Mouse (Mus musculus): Measurements from ENCODE around the gene Marveld2. TPM values are rescaled to one million over a fixed set of nuclear protein-coding genes. Genes with fewer than 3 reads are reported as not detected.

Marveld2 gene
- total RNA-seq (2014; rRNA removed) (2.1 and 3.8 TPM in 2 replicates), polyA plus RNA-seq (2015; fragmentation: Nextera tagmentation; extraction: Ambion mirVana) (2.9 and 3.2 TPM in 2 replicates)

DNA sequence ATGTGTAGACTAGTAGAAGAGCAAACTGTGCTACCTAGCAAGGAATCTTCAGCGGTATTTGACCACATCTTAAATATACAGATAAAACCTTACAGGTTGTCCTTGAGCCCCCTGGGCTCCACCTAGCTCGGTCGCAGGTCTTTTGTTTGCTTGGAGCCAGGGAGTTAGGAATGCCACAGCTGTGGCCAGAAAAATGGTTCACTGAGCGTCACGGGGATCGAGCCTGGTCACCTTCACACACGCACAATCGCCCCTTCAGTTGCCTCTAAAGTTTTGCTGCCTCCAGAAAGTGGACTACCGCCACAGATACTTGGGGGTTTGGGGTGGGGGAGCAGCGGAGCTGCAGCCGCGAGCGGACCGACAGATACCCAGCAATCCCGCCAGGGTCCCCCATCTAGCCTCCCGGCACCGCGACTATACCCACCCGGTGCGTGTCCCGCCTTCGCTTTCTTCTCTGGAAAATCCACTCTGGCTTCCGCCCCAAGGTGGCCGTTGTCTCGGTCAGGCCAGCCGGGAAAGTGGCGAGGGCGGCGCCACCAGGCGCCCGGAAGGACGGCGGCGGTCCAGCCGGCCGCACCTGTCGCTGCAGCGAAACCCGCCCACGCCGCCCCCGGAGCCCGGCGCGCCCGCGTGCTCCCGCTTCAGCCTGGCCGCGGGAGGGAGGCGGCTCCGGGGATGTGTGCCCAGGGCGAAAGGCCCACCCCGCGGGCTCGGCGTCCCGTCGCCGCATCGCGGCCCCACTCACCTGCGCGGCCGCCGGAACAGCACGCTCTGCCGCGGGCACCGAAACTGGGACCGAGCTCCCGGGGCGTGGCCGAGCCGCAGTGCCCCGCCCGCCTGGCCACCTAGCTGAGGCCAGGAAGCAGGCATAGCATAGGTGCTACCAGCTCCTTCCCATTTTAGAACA, at the start of gene Marveld2:
Marveld2 (minus strand) TSS at position 791 of the 907 bp plus-strand sequence.
- peak within 1 kb of the TSS; percentile 74 for H3K4me2 ChIP-seq (ENCODE audit: low read depth, low read length)
- H3K4me3 ChIP-seq (ENCODE audit: low read length), result peak within 1 kb of the TSS; percentile 53
- WGBS, result 7% methylated on average over 68 of the region's 77 CpGs
- H3K4me1 ChIP-seq (ENCODE audit: insufficient read depth, low read length), result no peaks in the 10 kb centered on the region
- peak within 1 kb of the TSS; percentile 54 for H3K9ac ChIP-seq (replicated peaks; ENCODE audit: low read length)
- H3K36me3 ChIP-seq (ENCODE audit: insufficient read depth, low read length), result peaks cover 30% of the 10 kb centered on the region; the same call in 1 of the 2 replicates
- no peak for TF ChIP-seq CTCF (IDR thresholded peaks at IDR 0.05; ENCODE audit: low read depth)
- peak within 1 kb of the TSS; percentile 11; the same call in 1 of the 2 replicates for H3K27ac ChIP-seq
- H3K27me3 ChIP-seq (ENCODE audit: insufficient read depth, low read length), result no peaks in the 10 kb centered on the region
- H3K9me3 ChIP-seq (ENCODE audit: low read length), result no peaks in the 10 kb centered on the region
- DNase-seq (ENCODE audit: low spot score), result peak; percentile 34
- ATAC-seq, result peak; percentile 69

DNA sequence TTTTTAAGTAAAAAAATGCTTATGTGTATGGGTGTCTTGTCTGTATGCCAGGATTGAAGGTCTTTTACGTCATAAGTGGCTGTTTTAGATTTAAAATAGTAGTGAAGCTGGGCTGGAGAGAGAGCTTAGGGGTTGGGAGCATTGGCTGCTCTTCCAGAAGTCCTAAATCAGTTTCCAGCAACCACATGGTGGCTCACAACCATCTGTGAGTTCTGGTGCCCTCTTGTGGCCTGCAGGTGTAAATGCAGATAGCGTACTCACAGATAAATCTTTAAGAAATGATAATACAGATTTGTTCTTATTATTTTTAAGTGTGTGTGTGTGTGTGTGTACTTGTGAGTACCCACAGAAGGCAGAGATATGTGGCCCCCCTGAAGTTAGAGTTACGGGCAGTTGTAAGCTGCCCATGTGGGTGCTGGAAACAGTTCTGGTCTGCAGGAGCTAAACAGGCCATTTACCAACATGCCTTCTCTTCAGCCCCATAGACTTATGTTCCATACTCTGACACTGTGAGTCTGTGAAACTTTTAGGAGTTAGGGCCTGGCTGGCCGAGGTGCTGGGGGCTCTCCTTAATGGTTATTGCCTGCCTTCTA, 43.2 kb upstream of the Marveld2 start:
- DNase-seq (ENCODE audit: low spot score) (peak; percentile 86), ATAC-seq (peak; percentile 49; the same call in 1 of the 2 replicates)
- H3K4me3 ChIP-seq (ENCODE audit: low read length), result no peak overlapping the region
- no peaks in the 10 kb centered on the region for H3K9me3 ChIP-seq (ENCODE audit: low read length)
- WGBS, result 48% methylated on average over 4 of the region's 4 CpGs
- H3K9ac ChIP-seq (replicated peaks; ENCODE audit: low read length), result no peak overlapping the region
- H3K27me3 ChIP-seq (ENCODE audit: insufficient read depth, low read length), result no peaks in the 10 kb centered on the region
- peak; percentile 91 for TF ChIP-seq CTCF (IDR thresholded peaks at IDR 0.05; ENCODE audit: low read depth)
- H3K36me3 ChIP-seq (ENCODE audit: insufficient read depth, low read length), result no peaks in the 10 kb centered on the region
- H3K4me2 ChIP-seq (ENCODE audit: low read depth, low read length), result no peak overlapping the region
- no peaks in the 10 kb centered on the region for H3K4me1 ChIP-seq (ENCODE audit: insufficient read depth, low read length)
- no peak overlapping the region for H3K27ac ChIP-seq

- no peak overlapping the region for H3K4me3 ChIP-seq (ENCODE audit: low read length)
- H3K36me3 ChIP-seq (ENCODE audit: insufficient read depth, low read length), result peaks cover 5% of the 10 kb centered on the region; the same call in 1 of the 2 replicates
- H3K9me3 ChIP-seq (ENCODE audit: low read length), result no peaks in the 10 kb centered on the region
- DNase-seq (ENCODE audit: low spot score) (no peak), ATAC-seq (no peak)
- no peaks in the 10 kb centered on the region for H3K27me3 ChIP-seq (ENCODE audit: insufficient read depth, low read length)
- WGBS, result 94% methylated on average over 5 of the region's 5 CpGs
- H3K4me1 ChIP-seq (ENCODE audit: insufficient read depth, low read length), result no peaks in the 10 kb centered on the region
- no peak for TF ChIP-seq CTCF (IDR thresholded peaks at IDR 0.05; ENCODE audit: low read depth)
- H3K27ac ChIP-seq, result no peak overlapping the region
- no peak overlapping the region for H3K4me2 ChIP-seq (ENCODE audit: low read depth, low read length)
- no peak overlapping the region for H3K9ac ChIP-seq (replicated peaks; ENCODE audit: low read length)
Observed at GRCm38 (mm10) chr13:100658091-100658490, 41.3 kb upstream of the Marveld2 start.

GRCm38 (mm10) chr13:100651439-100652186, 34.8 kb upstream of the Marveld2 start, which contains the start of gene Taf9:
Gene Taf9, plus strand, starts transcription at chr13:100651579.
- Histone ChIP-seq H3K4me3 (ENCODE audit: low read length) (peak within 1 kb of the TSS; percentile 87), H3K9me3 (ENCODE audit: low read length) (no peaks in the 10 kb centered on the region), H3K27ac (peak within 1 kb of the TSS; percentile 98), H3K4me2 (ENCODE audit: low read depth, low read length) (peak within 1 kb of the TSS; percentile 75), H3K27me3 (ENCODE audit: insufficient read depth, low read length) (no peaks in the 10 kb centered on the region), H3K4me1 (ENCODE audit: insufficient read depth, low read length) (peaks cover 5% of the 10 kb centered on the region; the same call in 1 of the 2 replicates), H3K36me3 (ENCODE audit: insufficient read depth, low read length) (peaks cover 10% of the 10 kb centered on the region; the same call in 1 of the 2 replicates), H3K9ac (replicated peaks; ENCODE audit: low read length) (peak within 1 kb of the TSS; percentile 89)
- DNase-seq (ENCODE audit: low spot score) (no peak), ATAC-seq (peak; percentile 78)
- no peak for TF ChIP-seq CTCF (IDR thresholded peaks at IDR 0.05; ENCODE audit: low read depth)
- 4% methylated on average over 51 of the region's 63 CpGs for WGBS

DNA sequence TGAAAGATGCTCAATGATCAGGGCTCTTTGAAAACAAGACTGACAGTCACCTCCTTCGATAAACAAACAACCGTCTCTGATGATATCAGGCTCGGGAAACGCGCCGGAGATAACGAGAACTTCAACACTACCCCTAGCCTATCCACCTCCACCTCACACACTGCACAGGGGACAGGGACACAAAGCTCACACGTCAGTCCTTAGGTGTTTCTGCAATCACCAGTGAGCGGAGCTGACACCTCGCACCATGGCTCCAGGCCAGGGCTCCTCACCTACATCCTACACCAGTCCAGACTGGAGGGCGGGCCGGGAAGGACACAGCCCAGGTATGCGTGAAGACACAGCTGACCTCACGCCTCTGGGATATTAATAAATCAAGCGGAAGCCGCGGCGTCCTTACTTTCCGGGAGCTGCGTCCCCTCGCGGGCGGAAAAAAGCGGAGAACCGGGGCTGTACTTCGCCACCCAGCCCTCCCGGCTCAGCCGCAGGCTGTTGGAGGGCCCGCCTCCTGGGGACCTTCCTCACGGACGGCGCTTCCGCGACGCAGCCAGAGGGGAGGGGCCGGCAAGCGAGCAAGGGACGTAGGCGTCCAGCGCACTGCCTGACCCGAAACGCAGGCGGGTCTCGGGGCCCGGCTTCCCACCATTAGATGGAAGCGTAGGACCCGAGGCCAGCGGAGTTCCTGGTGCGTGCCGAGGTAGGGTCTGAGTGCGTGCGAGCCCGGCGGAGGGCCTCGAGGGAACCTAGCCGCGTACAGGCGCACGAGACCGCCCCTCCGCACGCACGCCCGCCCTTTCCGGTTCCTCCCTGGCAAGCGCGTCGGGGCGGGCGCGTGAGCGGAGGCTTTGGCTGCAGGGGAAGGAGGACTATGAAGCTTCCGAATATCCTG, 34.0 kb upstream of the Marveld2 start, which contains the start of the genes Ak6 and Rad17:
Ak6 (plus strand) TSS at position 430 of the 889 bp plus-strand sequence.
Rad17 (minus strand) TSS at position 502 of the 889 bp plus-strand sequence.
- peak within 1 kb of the TSS; percentile 87 for H3K4me3 ChIP-seq (ENCODE audit: low read length)
- peak within 1 kb of the TSS; percentile 75 for H3K4me2 ChIP-seq (ENCODE audit: low read depth, low read length)
- no peaks in the 10 kb centered on the region for H3K9me3 ChIP-seq (ENCODE audit: low read length)
- H3K27ac ChIP-seq, result peak within 1 kb of the TSS; percentile 98
- DNase-seq (ENCODE audit: low spot score), result peak; percentile 96
- H3K27me3 ChIP-seq (ENCODE audit: insufficient read depth, low read length), result no peaks in the 10 kb centered on the region
- peak within 1 kb of the TSS; percentile 89 for H3K9ac ChIP-seq (replicated peaks; ENCODE audit: low read length)
- H3K36me3 ChIP-seq (ENCODE audit: insufficient read depth, low read length), result peaks cover 13% of the 10 kb centered on the region; the same call in 1 of the 2 replicates
- under 1% methylated on average over 70 of the region's 73 CpGs for WGBS
- peak; percentile 98 for ATAC-seq
- peak; percentile 41; the same call in 1 of the 2 replicates for TF ChIP-seq CTCF (IDR thresholded peaks at IDR 0.05; ENCODE audit: low read depth)
- H3K4me1 ChIP-seq (ENCODE audit: insufficient read depth, low read length), result peaks cover 5% of the 10 kb centered on the region; the same call in 1 of the 2 replicates

Measured in hindbrain, postnatal 0 days (tissue).